Mouse (Mus musculus): ENCODE data around the gene Snapin. TPM values are rescaled to one million over a fixed set of nuclear protein-coding genes. Genes with fewer than 3 reads are reported as not detected.

Gene Snapin
- polyA plus RNA-seq, 1 experiment from 2014 or later: 98.7 TPM

- Histone ChIP-seq H3K36me3 (peaks cover 68% of the 10 kb centered on the region), H3K4me3 (replicated peaks) (no peak overlapping the region), H3K9ac (replicated peaks) (no peak overlapping the region), H3K4me2 (no peak overlapping the region), H3K27ac (replicated peaks) (no peak overlapping the region), H3K27me3 (replicated peaks) (no peaks in the 10 kb centered on the region), H3K9me3 (replicated peaks) (no peaks in the 10 kb centered on the region), H3K4me1 (no peaks in the 10 kb centered on the region)
- no peak for ATAC-seq (ENCODE audit: low FRiP score)
Observed at GRCm38 (mm10) chr3:90497597-90497996, 6.8 kb upstream of the Snapin start.

GRCm38 (mm10) chr3:90495850-90496525, 5.2 kb upstream of the Snapin start:
- no peak overlapping the region for H3K4me3 ChIP-seq (replicated peaks)
- H3K9me3 ChIP-seq (replicated peaks): no peaks in the 10 kb centered on the region
- no peak overlapping the region for H3K9ac ChIP-seq (replicated peaks)
- H3K27ac ChIP-seq (replicated peaks): no peak overlapping the region
- H3K4me1 ChIP-seq: no peaks in the 10 kb centered on the region
- ATAC-seq (ENCODE audit: low FRiP score): no peak
- WGBS: 94% methylated on average over 7 of the region's 7 CpGs
- H3K36me3 ChIP-seq: peaks cover 53% of the 10 kb centered on the region
- H3K27me3 ChIP-seq (replicated peaks): no peaks in the 10 kb centered on the region
- no peak overlapping the region for H3K4me2 ChIP-seq

DNA sequence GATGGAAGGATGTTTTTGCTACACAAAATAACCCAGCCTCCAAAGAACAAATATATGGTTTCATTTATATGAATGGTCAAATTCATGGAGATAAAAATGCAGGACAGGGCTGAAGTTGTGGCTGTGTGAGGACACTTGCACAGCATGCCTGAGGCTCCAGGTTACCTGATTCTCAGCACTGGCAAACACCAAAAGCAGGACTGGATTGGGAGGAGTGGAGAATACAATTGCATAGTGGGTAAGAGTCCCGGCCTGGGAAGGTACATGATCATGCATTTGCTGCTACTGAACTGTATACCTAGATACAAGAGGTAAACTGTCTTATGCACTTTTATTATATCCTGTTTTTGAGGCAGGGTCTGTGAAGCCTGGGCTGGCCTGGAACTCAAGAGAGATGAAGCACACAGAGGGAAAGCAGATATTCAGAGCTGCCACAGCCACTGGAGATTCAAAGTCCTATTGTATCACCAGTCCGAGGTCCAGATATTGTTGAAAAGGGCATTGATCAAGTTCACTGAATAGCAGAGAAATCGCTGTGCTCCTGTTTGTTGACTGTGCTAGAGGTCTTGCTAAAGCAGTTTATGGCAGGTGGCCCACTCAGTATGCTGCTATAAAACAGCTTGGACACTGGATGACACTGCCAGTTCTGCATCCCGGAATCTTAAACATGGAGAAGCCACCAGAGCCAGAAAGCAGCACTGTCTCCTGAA, 3.2 kb upstream of the Snapin start:
- no peak overlapping the region for H3K4me3 ChIP-seq (replicated peaks)
- ATAC-seq (ENCODE audit: low FRiP score): no peak
- H3K4me1 ChIP-seq: peaks cover 9% of the 10 kb centered on the region
- 45% methylated on average over 4 of the region's 4 CpGs for WGBS
- no peak overlapping the region for H3K9ac ChIP-seq (replicated peaks)
- H3K27me3 ChIP-seq (replicated peaks): no peaks in the 10 kb centered on the region
- H3K4me2 ChIP-seq: no peak overlapping the region
- peaks cover 45% of the 10 kb centered on the region for H3K36me3 ChIP-seq
- no peaks in the 10 kb centered on the region for H3K9me3 ChIP-seq (replicated peaks)
- no peak overlapping the region for H3K27ac ChIP-seq (replicated peaks)

DNA sequence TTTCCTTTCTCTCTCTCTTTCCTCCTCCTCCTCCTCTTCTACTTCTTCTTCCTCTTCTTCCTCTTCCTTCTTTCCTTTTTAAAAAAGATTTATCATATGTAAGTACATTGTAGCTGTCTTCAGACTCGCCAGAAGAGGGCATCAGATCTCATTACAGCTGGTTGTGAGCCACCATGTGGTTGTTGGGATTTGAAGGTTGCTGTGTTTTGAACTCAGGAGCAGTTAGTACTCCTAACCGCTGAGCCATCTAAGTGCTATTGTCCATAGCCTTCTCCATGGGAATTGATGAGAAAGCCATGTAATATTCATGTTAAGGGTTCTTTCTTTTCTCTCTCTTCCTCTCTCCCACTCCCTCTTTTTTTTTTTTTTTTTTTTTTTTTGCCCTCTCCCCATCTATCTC, 517 bp upstream of the Snapin start:
- peak; percentile 32; the same call in 1 of the 2 replicates for ATAC-seq (ENCODE audit: low FRiP score)
- no peak overlapping the region for H3K4me2 ChIP-seq
- peaks cover 41% of the 10 kb centered on the region for H3K36me3 ChIP-seq
- no peaks in the 10 kb centered on the region for H3K27me3 ChIP-seq (replicated peaks)
- H3K9me3 ChIP-seq (replicated peaks): no peaks in the 10 kb centered on the region
- peaks cover 9% of the 10 kb centered on the region for H3K4me1 ChIP-seq
- 34% methylated on average over 2 of the region's 2 CpGs for WGBS
- H3K9ac ChIP-seq (replicated peaks): no peak overlapping the region
- no peak overlapping the region for H3K27ac ChIP-seq (replicated peaks)
- H3K4me3 ChIP-seq (replicated peaks): no peak overlapping the region

DNA sequence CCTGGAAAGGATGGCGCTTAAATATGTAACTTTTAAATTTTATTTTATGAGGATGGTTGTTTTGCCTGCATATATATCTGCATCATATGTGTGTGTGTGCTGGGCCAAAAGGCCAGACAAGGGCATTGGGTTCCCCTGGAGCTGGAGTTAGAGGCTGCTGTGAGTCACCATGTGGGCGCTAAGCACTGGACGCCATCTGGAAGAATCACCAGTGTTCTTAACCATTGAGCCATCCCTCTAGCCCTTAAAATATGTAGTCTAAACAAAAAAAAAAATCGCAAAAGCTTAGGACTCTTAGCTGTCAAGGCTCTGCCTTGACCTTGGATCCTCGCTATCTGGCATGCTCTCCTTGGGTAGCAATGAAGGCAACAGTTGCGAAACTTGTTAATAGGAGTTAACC, 2.3 kb downstream of the Snapin start:
- Histone ChIP-seq H3K4me3 (replicated peaks) (no peak overlapping the region), H3K27me3 (replicated peaks) (no peaks in the 10 kb centered on the region), H3K27ac (replicated peaks) (no peak overlapping the region), H3K36me3 (peaks cover 56% of the 10 kb centered on the region), H3K9ac (replicated peaks) (no peak overlapping the region), H3K4me1 (peaks cover 9% of the 10 kb centered on the region), H3K9me3 (replicated peaks) (no peaks in the 10 kb centered on the region), H3K4me2 (no peak overlapping the region)
- no peak for ATAC-seq (ENCODE audit: low FRiP score)
- 89% methylated on average over 6 of the region's 6 CpGs for WGBS

GRCm38 (mm10) chr3:90486998-90487397, 3.8 kb downstream of the Snapin start:
- WGBS: 83% methylated on average over 5 of the region's 5 CpGs
- peaks cover 72% of the 10 kb centered on the region for H3K36me3 ChIP-seq
- H3K4me1 ChIP-seq: peaks cover 9% of the 10 kb centered on the region
- no peak overlapping the region for H3K9ac ChIP-seq (replicated peaks)
- no peak overlapping the region for H3K4me2 ChIP-seq
- no peak overlapping the region for H3K4me3 ChIP-seq (replicated peaks)
- ATAC-seq (ENCODE audit: low FRiP score): no peak
- no peak overlapping the region for H3K27ac ChIP-seq (replicated peaks)
- no peaks in the 10 kb centered on the region for H3K27me3 ChIP-seq (replicated peaks)
- no peaks in the 10 kb centered on the region for H3K9me3 ChIP-seq (replicated peaks)

GRCm38 (mm10) chr3:90475831-90476611, 14.8 kb downstream of the Snapin start, which contains the start of gene Ilf2:
Gene Ilf2, plus strand, starts transcription at chr3:90476126.
- peaks cover 23% of the 10 kb centered on the region for H3K36me3 ChIP-seq
- peak within 1 kb of the TSS; percentile 75 for H3K4me3 ChIP-seq (replicated peaks)
- peaks cover 18% of the 10 kb centered on the region for H3K4me1 ChIP-seq
- no peaks in the 10 kb centered on the region for H3K9me3 ChIP-seq (replicated peaks)
- peak within 1 kb of the TSS; percentile 70 for H3K4me2 ChIP-seq
- peak; percentile 99 for ATAC-seq (ENCODE audit: low FRiP score)
- H3K9ac ChIP-seq (replicated peaks): peak within 1 kb of the TSS; percentile 91
- H3K27ac ChIP-seq (replicated peaks): peak within 1 kb of the TSS; percentile 96
- no peaks in the 10 kb centered on the region for H3K27me3 ChIP-seq (replicated peaks)
- WGBS: 1% methylated on average over 45 of the region's 45 CpGs

DNA sequence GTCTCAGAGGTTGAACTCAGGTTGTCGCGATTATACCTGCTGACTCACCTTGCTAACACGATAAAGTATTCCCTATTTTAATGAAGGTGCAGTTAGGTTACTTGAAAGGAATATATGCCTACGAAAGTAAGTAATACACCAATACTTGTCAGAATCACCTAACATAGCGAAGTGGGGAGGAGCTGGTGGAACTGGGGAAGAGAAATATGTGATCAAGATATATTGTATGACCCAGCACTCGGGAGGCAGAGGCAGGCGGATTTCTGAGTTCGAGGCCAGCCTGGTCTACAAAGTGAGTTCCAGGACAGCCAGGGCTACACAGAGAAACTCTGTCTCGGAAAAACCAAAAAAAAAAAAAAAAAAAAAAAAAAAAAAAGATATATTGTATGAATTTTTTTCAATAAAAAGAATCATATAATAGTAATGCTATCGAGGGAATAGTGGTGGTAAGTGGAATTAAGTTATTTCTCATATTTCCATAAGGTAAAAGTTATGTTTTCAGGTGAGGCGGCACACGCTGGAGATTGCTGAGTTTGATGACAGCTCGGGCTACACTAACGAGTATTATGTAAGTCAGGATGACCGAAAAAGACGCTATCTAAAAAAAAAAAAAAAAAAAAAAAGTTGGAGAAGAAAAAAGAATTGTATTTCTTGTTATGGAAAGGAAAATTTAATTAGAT, 15.5 kb downstream of the Snapin start:
- Histone ChIP-seq H3K36me3 (peaks cover 16% of the 10 kb centered on the region), H3K9ac (replicated peaks) (no peak overlapping the region), H3K27me3 (replicated peaks) (no peaks in the 10 kb centered on the region), H3K4me1 (peaks cover 18% of the 10 kb centered on the region), H3K4me3 (replicated peaks) (peak overlapping the region; percentile 36), H3K9me3 (replicated peaks) (no peaks in the 10 kb centered on the region), H3K4me2 (peak overlapping the region; percentile 50), H3K27ac (replicated peaks) (no peak overlapping the region)
- 38% methylated on average over 16 of the region's 16 CpGs for WGBS
- ATAC-seq (ENCODE audit: low FRiP score): peak; percentile 35

- Histone ChIP-seq H3K4me1 (peaks cover 5% of the 10 kb centered on the region), H3K4me3 (replicated peaks) (no peak overlapping the region), H3K27ac (replicated peaks) (no peak overlapping the region), H3K9ac (replicated peaks) (no peak overlapping the region), H3K9me3 (replicated peaks) (no peaks in the 10 kb centered on the region), H3K27me3 (replicated peaks) (peaks cover 4% of the 10 kb centered on the region; the same call in 1 of the 2 replicates), H3K36me3 (no peaks in the 10 kb centered on the region), H3K4me2 (no peak overlapping the region)
- 34% methylated on average over 3 of the region's 3 CpGs for WGBS
- no peak for ATAC-seq (ENCODE audit: low FRiP score)
Observed at GRCm38 (mm10) chr3:90472213-90472612, 18.6 kb downstream of the Snapin start.

DNA sequence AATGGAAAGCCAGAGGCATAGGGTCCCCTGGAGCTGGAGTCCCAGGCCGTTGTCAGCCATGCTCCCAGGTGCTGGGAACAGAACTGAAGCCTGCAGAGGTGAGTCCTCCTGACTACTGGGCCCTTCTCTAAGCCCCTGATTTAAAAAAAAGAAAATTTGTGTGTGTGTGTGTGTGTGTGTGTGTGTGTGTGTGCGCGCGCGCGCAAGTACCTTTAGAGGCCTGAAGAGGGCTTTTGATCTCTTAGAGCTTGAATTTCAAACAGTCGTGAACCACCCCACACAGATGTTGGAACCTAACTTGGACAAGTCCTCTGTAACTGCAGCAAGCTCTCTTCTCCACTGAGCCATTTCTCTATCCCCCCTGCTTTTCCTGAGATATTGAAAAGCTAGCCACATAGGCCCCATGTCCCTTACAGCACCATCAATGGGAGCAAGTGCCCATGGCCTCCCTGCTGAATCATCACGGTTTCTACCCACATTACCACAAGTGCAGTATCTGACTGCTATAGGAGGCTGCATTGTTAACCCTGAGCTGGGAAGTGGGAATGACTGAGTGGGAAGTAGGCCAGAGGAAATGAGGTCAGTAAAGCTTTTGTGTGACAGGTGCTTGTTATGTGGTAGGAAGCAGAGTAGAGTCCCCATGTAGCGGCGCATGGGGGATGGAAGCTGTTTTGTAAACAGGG, 23.1 kb downstream of the Snapin start:
- H3K9me3 ChIP-seq (replicated peaks): no peaks in the 10 kb centered on the region
- H3K4me2 ChIP-seq: no peak overlapping the region

GRCm38 (mm10) chr3:90466311-90466766, 24.5 kb downstream of the Snapin start:
- Histone ChIP-seq H3K4me1 (peaks cover 18% of the 10 kb centered on the region), H3K9ac (replicated peaks) (peak overlapping the region; percentile 55), H3K9me3 (replicated peaks) (no peaks in the 10 kb centered on the region), H3K36me3 (no peaks in the 10 kb centered on the region), H3K27me3 (replicated peaks) (peaks cover 52% of the 10 kb centered on the region), H3K27ac (replicated peaks) (no peak overlapping the region), H3K4me2 (peak overlapping the region; percentile 96), H3K4me3 (replicated peaks) (peak overlapping the region; percentile 60)
- WGBS: under 1% methylated on average over 15 of the region's 15 CpGs
- peak; percentile 40; the same call in 1 of the 2 replicates for ATAC-seq (ENCODE audit: low FRiP score)

More for the DNA sequence above, 23.1 kb downstream of the Snapin start:
- H3K27ac ChIP-seq (replicated peaks): no peak overlapping the region
- no peak overlapping the region for H3K4me3 ChIP-seq (replicated peaks)
- H3K9ac ChIP-seq (replicated peaks): no peak overlapping the region
- WGBS: 94% methylated on average over 10 of the region's 10 CpGs
- H3K4me1 ChIP-seq: peaks cover 18% of the 10 kb centered on the region
- no peak for ATAC-seq (ENCODE audit: low FRiP score)
- no peaks in the 10 kb centered on the region for H3K36me3 ChIP-seq
- peaks cover 38% of the 10 kb centered on the region for H3K27me3 ChIP-seq (replicated peaks)
